Mouse (Mus musculus) G1E (cell line): ENCODE data around the gene Ap5s1.

Source experiments
- CTCF ChIP-seq: IDR thresholded peaks from 2 replicates; pipeline ENCODE4 v1.5.1; 2012; ENCODE audit warnings: low read depth, low read length, inconsistent platforms, mixed read lengths
- GATA1 ChIP-seq: IDR thresholded peaks from 2 replicates; pipeline ENCODE4 v1.6.1; 2012; ENCODE audit warnings: borderline replicate concordance, low read length, inconsistent platforms, mixed read lengths
- POLR2AphosphoS5 ChIP-seq: IDR thresholded peaks from 2 replicates; pipeline ENCODE4 v1.6.1; 2012; ENCODE audit warnings: low read depth, low read length, inconsistent platforms; ENCODE audit not compliant: insufficient replicate concordance
- TAL1 ChIP-seq: conservative IDR thresholded peaks from 2 replicates; pipeline ENCODE4 v1.6.1; 2012; ENCODE audit warnings: low read depth, low read length, inconsistent platforms, mixed read lengths

DNA sequence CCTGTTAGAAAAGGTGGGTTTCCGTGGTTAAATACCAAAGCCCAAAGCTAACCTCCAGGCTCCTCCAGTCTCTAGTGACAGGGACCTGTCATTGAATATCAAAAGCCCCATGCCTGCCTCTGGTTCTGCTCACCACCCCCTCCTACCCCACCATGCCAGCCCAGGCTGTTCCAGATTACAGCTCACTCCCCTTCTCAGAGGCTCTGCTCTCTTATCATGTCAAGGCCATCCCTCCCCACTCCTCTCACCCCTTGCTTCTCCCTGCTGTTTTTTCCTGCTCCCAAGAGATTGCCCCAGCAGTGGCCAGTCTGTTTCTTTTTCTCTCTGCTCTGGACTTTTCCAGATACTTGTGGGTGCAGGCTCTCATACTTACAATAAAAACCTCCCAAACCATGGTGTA is 16.7 kb downstream of the Ap5s1 start:
- no peak for TF ChIP-seq TAL1
- TF ChIP-seq CTCF = no peak
- no peak for TF ChIP-seq GATA1
- TF ChIP-seq POLR2AphosphoS5 = no peak
